Mouse (Mus musculus) midbrain, embryonic 14.5 days (tissue): ENCODE results near the gene Hdc. TPM values are rescaled to one million over a fixed set of nuclear protein-coding genes. Genes with fewer than 3 reads are reported as not detected.

ENCODE experiments used
- ATAC-seq: fragments of 200-750 bp; cut with Nextera tagmentation; 2 replicates; pipeline ENCODE4 v1.8.0; 2017; ENCODE audit warnings: moderate number of reproducible peaks, moderate library complexity; ENCODE audit not compliant: low FRiP score, low TSS enrichment
- DNase-seq: peaks from one replicate; pipeline ENCODE4 v3.0.0-alpha.2; 2015
- H3K27ac ChIP-seq: fragments of 300-500 bp; sonication (generic); replicated peaks from 2 replicates; pipeline ENCODE4 v1.5.1; 2014; ENCODE audit warnings: mild to moderate bottlenecking, low read depth, low read length, moderate library complexity
- H3K27me3 ChIP-seq: fragments of 300-500 bp; sonication (generic); 2 replicates; pipeline ENCODE4 v1.6.1; 2014; ENCODE audit warnings: low read length, control low read depth, mixed read lengths; ENCODE audit not compliant: control insufficient read depth, insufficient read depth
- H3K36me3 ChIP-seq: fragments of 300-500 bp; sonication (generic); 2 replicates; pipeline ENCODE4 v1.6.1; 2014; ENCODE audit warnings: low read length, control low read depth; ENCODE audit not compliant: control insufficient read depth, insufficient read depth
- H3K4me1 ChIP-seq: fragments of 300-500 bp; sonication (generic); 2 replicates; pipeline ENCODE4 v1.6.1; 2014; ENCODE audit warnings: mild to moderate bottlenecking, antibody characterized with exemption, low read length, control low read depth; ENCODE audit not compliant: control insufficient read depth, insufficient read depth
- H3K4me2 ChIP-seq: fragments of 300-500 bp; sonication (generic); 2 replicates; pipeline ENCODE4 v1.6.1; 2014; ENCODE audit warnings: mild to moderate bottlenecking, low read length, moderate library complexity
- H3K4me3 ChIP-seq: fragments of 300-500 bp; sonication (generic); replicated peaks from 2 replicates; pipeline ENCODE4 v1.5.1; 2014; ENCODE audit warnings: low read depth, low read length
- H3K9ac ChIP-seq: fragments of 300-500 bp; sonication (generic); replicated peaks from 2 replicates; pipeline ENCODE4 v1.6.1; 2014; ENCODE audit warnings: mild to moderate bottlenecking, low read length, moderate library complexity
- H3K9me3 ChIP-seq: fragments of 300-500 bp; sonication (generic); 2 replicates; pipeline ENCODE4 v1.6.1; 2016; ENCODE audit warnings: low read length, control low read depth, mixed read lengths; ENCODE audit not compliant: control insufficient read depth
- WGBS: fragments of 180-500 bp; shearing (Covaris S2); extraction: QIAGEN DNeasy Blood & Tissue Kit; methylation state at CpG from one replicate; pipeline ENCODE4 v1.1.7; 2014; 5-methylcytosine and 5-hydroxymethylcytosine counted together
- polyA plus RNA-seq: library from polyadenylated mRNA; unstranded; fragments of >200 nt; fragmentation: Nextera tagmentation; extraction: Ambion mirVana; gene quantifications from 2 replicates; pipeline ENCODE4 v1.2.1, GENCODE M21; 2014

The Hdc gene
- polyA plus RNA-seq, 1 experiment from 2014 or later: 0.68 TPM

DNA sequence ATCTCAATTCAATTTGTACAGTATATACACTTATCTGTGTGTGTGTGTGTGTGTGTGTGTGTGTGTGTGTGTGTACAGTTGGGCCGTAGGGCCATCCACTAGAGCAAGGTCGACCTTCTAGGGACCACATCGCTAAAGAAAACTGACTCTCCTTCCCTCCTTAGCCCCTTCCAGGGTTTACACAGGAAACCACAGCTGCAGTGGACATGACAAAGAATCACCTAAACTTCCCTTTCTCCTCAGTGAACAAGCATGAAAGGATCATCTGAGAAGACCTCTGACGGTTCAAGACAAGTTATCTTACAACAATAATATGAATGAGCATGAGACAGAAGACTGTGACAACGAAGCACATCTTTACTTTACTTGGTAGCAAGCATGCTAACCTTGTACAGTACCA lies 67.2 kb downstream of the Hdc start:
- no peak overlapping the region for H3K27ac ChIP-seq
- H3K9me3 ChIP-seq: no peaks in the 10 kb centered on the region
- ATAC-seq (no peak), DNase-seq (peak; percentile 5)
- no peaks in the 10 kb centered on the region for H3K36me3 ChIP-seq
- H3K4me3 ChIP-seq: peak overlapping the region; percentile 56
- no peaks in the 10 kb centered on the region; the same call in 1 of the 2 replicates for H3K4me1 ChIP-seq
- no peak overlapping the region for H3K9ac ChIP-seq
- WGBS: 20% methylated on average over 5 of the region's 5 CpGs
- H3K4me2 ChIP-seq: peak overlapping the region; percentile 94
- peaks cover 22% of the 10 kb centered on the region for H3K27me3 ChIP-seq

DNA sequence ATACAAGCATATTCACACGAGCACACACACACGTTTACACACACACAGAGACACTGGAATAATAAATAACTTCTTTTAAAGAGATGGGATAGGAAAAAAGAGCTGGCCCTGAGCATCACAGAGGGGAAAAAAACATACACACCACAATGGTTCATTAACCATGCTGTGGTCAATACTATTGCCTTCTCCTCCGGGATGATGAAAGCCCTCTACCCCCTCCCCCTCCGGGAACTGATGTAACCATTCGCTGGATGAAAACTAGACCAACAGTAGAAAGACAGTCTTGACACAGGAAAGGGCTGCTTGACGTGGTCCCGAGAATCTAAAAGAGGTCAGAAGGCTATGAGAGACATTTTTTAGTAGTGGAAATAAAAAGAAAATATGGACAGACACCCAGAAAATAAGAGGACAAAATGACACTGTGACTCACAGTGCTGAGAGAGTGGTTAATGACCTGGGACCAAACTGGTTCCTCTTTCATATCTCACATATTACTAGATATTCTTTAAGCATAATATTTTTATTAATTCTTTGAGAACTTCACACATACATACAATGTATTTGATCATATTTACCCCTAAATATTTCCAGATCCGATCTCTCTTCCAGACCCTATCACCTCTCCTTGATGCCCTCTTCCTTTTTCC lies 67.7 kb downstream of the Hdc start:
- no peak for ATAC-seq
- H3K27me3 ChIP-seq: peaks cover 22% of the 10 kb centered on the region
- WGBS: 78% methylated on average over 8 of the region's 8 CpGs

DNA sequence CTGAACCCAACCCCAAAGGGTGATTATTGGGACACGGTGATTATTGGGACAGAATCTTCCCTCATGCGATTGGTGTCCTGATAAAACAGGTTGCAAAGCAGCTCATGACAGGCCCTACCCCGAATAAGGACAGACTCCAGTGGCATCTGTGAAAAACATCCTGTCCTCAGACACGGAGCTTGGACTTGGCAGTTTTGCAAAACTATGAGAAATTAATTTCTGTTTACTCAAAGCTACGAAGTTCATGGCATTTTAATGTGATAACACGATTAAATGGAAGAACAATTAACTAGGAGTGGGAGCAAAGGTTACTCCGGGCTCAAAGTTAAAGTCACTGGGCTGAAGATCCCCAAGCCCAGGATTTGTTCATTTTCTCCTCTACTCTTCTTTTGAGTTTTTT lies 69.4 kb downstream of the Hdc start:
- no peak for DNase-seq
- WGBS: 88% methylated on average over 7 of the region's 7 CpGs
- Histone ChIP-seq H3K27me3 (peaks cover 20% of the 10 kb centered on the region), H3K9me3 (no peaks in the 10 kb centered on the region), H3K36me3 (no peaks in the 10 kb centered on the region), H3K9ac (no peak overlapping the region), H3K4me1 (no peaks in the 10 kb centered on the region), H3K4me2 (no peak overlapping the region), H3K4me3 (no peak overlapping the region), H3K27ac (no peak overlapping the region)
- ATAC-seq: no peak

More for the DNA sequence above, 67.7 kb downstream of the Hdc start:
- no peaks in the 10 kb centered on the region; the same call in 1 of the 2 replicates for H3K4me1 ChIP-seq
- no peaks in the 10 kb centered on the region for H3K9me3 ChIP-seq
- H3K4me3 ChIP-seq: no peak overlapping the region
- H3K36me3 ChIP-seq: no peaks in the 10 kb centered on the region
- no peak overlapping the region for H3K4me2 ChIP-seq
- no peak for DNase-seq
- no peak overlapping the region for H3K27ac ChIP-seq
- no peak overlapping the region for H3K9ac ChIP-seq

DNA sequence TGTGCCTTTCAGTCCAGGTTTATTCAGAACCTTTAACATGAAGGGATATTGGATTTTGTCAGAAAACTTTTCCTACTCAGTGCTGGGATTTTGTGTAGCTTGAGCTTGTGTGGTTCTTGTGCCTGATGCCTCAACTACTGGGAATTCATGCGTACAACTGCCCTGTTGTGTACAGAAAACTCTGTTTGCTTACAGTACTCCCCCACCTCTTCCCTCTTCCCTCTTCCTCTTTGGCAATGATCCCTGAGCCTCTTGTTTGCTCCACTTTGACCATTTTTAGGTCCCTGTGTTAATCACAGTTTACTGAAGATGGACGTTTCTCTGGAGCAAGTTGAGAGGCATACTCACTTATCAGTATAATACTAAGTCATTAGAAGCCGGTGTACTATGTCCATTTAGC lies 72.7 kb downstream of the Hdc start:
- H3K4me2 ChIP-seq: no peak overlapping the region
- no peaks in the 10 kb centered on the region for H3K9me3 ChIP-seq
- WGBS: 93% methylated on average over 3 of the region's 3 CpGs
- H3K27me3 ChIP-seq: 0 out of 2 replicates have a peak, but pooled peaks cover 5% of the 10 kb centered on the region
- H3K9ac ChIP-seq: no peak overlapping the region
- ATAC-seq: no peak
- no peaks in the 10 kb centered on the region for H3K4me1 ChIP-seq
- H3K4me3 ChIP-seq: no peak overlapping the region
- no peak for DNase-seq
- H3K27ac ChIP-seq: no peak overlapping the region
- H3K36me3 ChIP-seq: no peaks in the 10 kb centered on the region

DNA sequence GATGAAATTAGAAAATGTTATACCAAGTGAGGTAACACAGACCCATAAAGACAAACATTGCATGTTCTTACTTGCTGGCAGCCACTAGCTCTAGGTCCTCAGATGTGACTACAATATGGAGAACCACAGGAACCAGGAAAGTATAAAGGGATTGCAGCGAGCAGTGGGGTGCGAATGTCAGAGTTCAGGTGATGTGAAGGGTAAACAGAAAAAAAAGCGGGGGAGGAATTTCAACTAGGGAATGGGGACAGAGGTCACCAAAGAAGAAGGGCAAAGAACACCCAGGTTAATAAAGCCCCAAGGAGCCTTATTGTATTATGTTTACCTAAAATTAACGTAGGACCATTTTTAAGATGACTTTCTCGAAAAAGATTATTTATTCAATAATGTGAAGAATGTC lies 73.8 kb downstream of the Hdc start:
- Histone ChIP-seq H3K4me3 (no peak overlapping the region), H3K9me3 (no peaks in the 10 kb centered on the region), H3K4me1 (no peaks in the 10 kb centered on the region), H3K4me2 (no peak overlapping the region), H3K9ac (no peak overlapping the region), H3K27ac (no peak overlapping the region), H3K27me3 (no peaks in the 10 kb centered on the region), H3K36me3 (no peaks in the 10 kb centered on the region)
- WGBS: 76% methylated on average over 5 of the region's 5 CpGs
- no peak for DNase-seq
- ATAC-seq: no peak

Other genes starting within 250 kb of the Hdc start
- 0.13 TPM in 1 of 2 replicates, not detected in the other for gene Atp8b4, start 118.6 kb downstream of the Hdc start, polyA plus RNA-seq
- gene Slc27a2, start 66.9 kb downstream of the Hdc start, polyA plus RNA-seq: 9.6 and 10.5 TPM in 2 replicates
- 45.5 and 62.1 TPM in 2 replicates for gene Gabpb1, start 57.0 kb upstream of the Hdc start, polyA plus RNA-seq
- gene Usp8, start 88.0 kb upstream of the Hdc start, polyA plus RNA-seq: 19.6 and 31.1 TPM in 2 replicates
- 3.1 TPM in 2 replicates for gene Usp50, start 164.2 kb upstream of the Hdc start, polyA plus RNA-seq